In genomic region chr19:44146568-44146879, GRCm38 (mm10) we compare ENCODE assay signal across 9 mouse cellular contexts. TPM values are rescaled to one million over a fixed set of nuclear protein-coding genes. Genes with fewer than 3 reads are reported as not detected.
DNase-seq lines count a peak whose midpoint lies in the region; ATAC-seq and TF ChIP-seq lines count a peak whose summit lies in the region.
"Had no signal": no experiment of that assay in that cellular context is flagged by ENCODE, and none has a peak within 500 bp of the region (broad histone marks: within the 10 kb centered on the region; RNA-seq: fewer than 3 reads in every experiment).

No protein-coding gene starts in this region.

- TF ChIP-seq CTCF in G1E (IDR thresholded peaks at IDR 0.05; ENCODE audit: low read depth, low read length): no peak

- intact Hi-C loops in heart, postnatal 25 days (cut with DNase I): loop anchor here (5.0 kb wide), 1 partner anchor 101 kb away; no protein-coding TSS in a partner anchor
- intact Hi-C loops in left cerebral cortex, postnatal 4 days (cut with DNase I): no loop called here

- peak overlapping the region; percentile 70 for H3K9ac ChIP-seq in heart, embryonic 15.5 days

- no peak for ATAC-seq in heart, embryonic 15.5 days (replicated peaks; ENCODE audit: insufficient number of reproducible peaks, insufficient read depth, low FRiP score, low read depth)
- no peak for ATAC-seq in G1E (ENCODE audit: extremely low read depth, insufficient number of reproducible peaks, low FRiP score, poor library complexity, severe bottlenecking)
- ATAC-seq in activated CD4-positive, CD25-positive, alpha-beta regulatory T cell, adult 4 months: no peak

- DNase-seq in heart, postnatal 25 days (ENCODE audit: low spot score): no peak
- DNase-seq in G1E (ENCODE audit: low spot score): no peak
- DNase-seq in hindbrain, embryonic 10.5 days (ENCODE audit: low spot score): no peak
- no peak for DNase-seq in midbrain, embryonic 10.5 days (ENCODE audit: low spot score)
- DNase-seq in left cerebral cortex, postnatal 4 days: no peak
- DNase-seq in frontal cortex, postnatal 10 days (ENCODE audit: low spot score in 2 of 2): no peak

- H3K27ac ChIP-seq in heart, embryonic 15.5 days: no peak overlapping the region
- H3K27ac ChIP-seq in hindbrain, embryonic 10.5 days: peak overlapping the region; percentile 89
- H3K27ac ChIP-seq in midbrain, embryonic 10.5 days (replicated peaks): peak overlapping the region; percentile 87

- H3K4me3 ChIP-seq in heart, embryonic 15.5 days: peak overlapping the region; percentile 83
- H3K4me3 ChIP-seq in G1E (ENCODE audit: low read depth, low read length): peak overlapping the region; percentile 90
- peak overlapping the region; percentile 86 for H3K4me3 ChIP-seq in hindbrain, embryonic 10.5 days
- H3K4me3 ChIP-seq in midbrain, embryonic 10.5 days: peak overlapping the region; percentile 81

- peaks cover 14% of the 10 kb centered on the region for H3K36me3 ChIP-seq in heart, embryonic 15.5 days
- peaks cover 26% of the 10 kb centered on the region for H3K36me3 ChIP-seq in G1E (replicated peaks)
- H3K36me3 ChIP-seq in hindbrain, embryonic 10.5 days: peaks cover 32% of the 10 kb centered on the region
- H3K36me3 ChIP-seq in midbrain, embryonic 10.5 days: peaks cover 29% of the 10 kb centered on the region

- H3K9me3 ChIP-seq in heart, embryonic 15.5 days (replicated peaks): no peaks in the 10 kb centered on the region
- no peaks in the 10 kb centered on the region for H3K9me3 ChIP-seq in G1E (replicated peaks)
- H3K9me3 ChIP-seq in hindbrain, embryonic 10.5 days: no peaks in the 10 kb centered on the region
- H3K9me3 ChIP-seq in midbrain, embryonic 10.5 days (replicated peaks): no peaks in the 10 kb centered on the region

- 65% methylated on average over 9 of the region's 9 CpGs for WGBS in heart, embryonic 15.5 days
- 63% methylated on average over 9 of the region's 9 CpGs for WGBS in hindbrain, embryonic 10.5 days
- 65% methylated on average over 9 of the region's 9 CpGs for WGBS in midbrain, embryonic 10.5 days

- H3K27me3 ChIP-seq in heart, embryonic 15.5 days: peaks cover 13% of the 10 kb centered on the region
- H3K27me3 ChIP-seq in G1E (ENCODE audit: insufficient read depth, low read length): peaks cover 17% of the 10 kb centered on the region
- peaks cover 16% of the 10 kb centered on the region for H3K27me3 ChIP-seq in hindbrain, embryonic 10.5 days (ENCODE audit: insufficient read depth, poor library complexity, severe bottlenecking)
- peaks cover 14% of the 10 kb centered on the region for H3K27me3 ChIP-seq in midbrain, embryonic 10.5 days (ENCODE audit: low read depth, poor library complexity, severe bottlenecking)

- peaks cover 6% of the 10 kb centered on the region for H3K4me1 ChIP-seq in heart, embryonic 15.5 days (replicated peaks)
- H3K4me1 ChIP-seq in G1E (ENCODE audit: insufficient read depth, low read depth, low read length): peaks cover 32% of the 10 kb centered on the region
- H3K4me1 ChIP-seq in hindbrain, embryonic 10.5 days (replicated peaks): peaks cover 18% of the 10 kb centered on the region
- H3K4me1 ChIP-seq in midbrain, embryonic 10.5 days: peaks cover 20% of the 10 kb centered on the region

- H3K4me2 ChIP-seq in heart, embryonic 15.5 days: peak overlapping the region; percentile 88

RNA-seq across cellular contexts. Expression of gene Bloc1s2, which starts 0.3 kb away (rescaled TPM):
- polyA plus RNA-seq in heart, embryonic 15.5 days (2015; fragmentation: Nextera tagmentation; extraction: Ambion mirVana): 53.0 and 53.5 TPM in 2 replicates
- 10 to 100 TPM; 17.8 to 18.2 TPM for total RNA-seq in heart, postnatal 25 days (2021)
- total RNA-seq in G1E (2014; fragmentation: Nextera tagmentation) (51.8 and 70.5 TPM in 2 replicates), G1E (2017) (95.4 and 102 TPM in 2 replicates)
- polyA plus RNA-seq in G1E (2012): 302 and 361 TPM in 2 replicates
- 110 and 118 TPM in 2 replicates for polyA plus RNA-seq in hindbrain, embryonic 10.5 days (2016; fragmentation: Nextera tagmentation; extraction: Ambion mirVana)
- 107 and 108 TPM in 2 replicates for polyA plus RNA-seq in midbrain, embryonic 10.5 days (2016; fragmentation: Nextera tagmentation; extraction: Ambion mirVana)
- polyA plus RNA-seq in activated CD4-positive, CD25-positive, alpha-beta regulatory T cell, adult 4 months (2017; shearing (Covaris generic)): 100 to 1,000 TPM; 111 to 132 TPM
- total RNA-seq in left cerebral cortex, postnatal 4 days (2021): 10 to 100 TPM; 87.2 to 92.2 TPM

RNA-seq across cellular contexts. Expression of gene Cwf19l1, which starts 10.8 kb away (rescaled TPM):
- polyA plus RNA-seq in heart, embryonic 15.5 days (2015; fragmentation: Nextera tagmentation; extraction: Ambion mirVana): 15.8 and 16.0 TPM in 2 replicates
- 1 to 10 TPM; 6.9 to 9.1 TPM for total RNA-seq in heart, postnatal 25 days (2021)
- 23.0 and 35.2 TPM in 2 replicates for total RNA-seq in G1E (2014; fragmentation: Nextera tagmentation)
- 24.5 and 35.3 TPM in 2 replicates for total RNA-seq in G1E (2017)
- polyA plus RNA-seq in G1E (2012): 5.4 and 7.4 TPM in 2 replicates
- polyA plus RNA-seq in hindbrain, embryonic 10.5 days (2016; fragmentation: Nextera tagmentation; extraction: Ambion mirVana): 34.5 and 39.8 TPM in 2 replicates
- 38.9 and 42.1 TPM in 2 replicates for polyA plus RNA-seq in midbrain, embryonic 10.5 days (2016; fragmentation: Nextera tagmentation; extraction: Ambion mirVana)
- polyA plus RNA-seq in activated CD4-positive, CD25-positive, alpha-beta regulatory T cell, adult 4 months (2017; shearing (Covaris generic)): 10 to 100 TPM; 25.7 to 31.2 TPM
- 10 to 100 TPM; 21.7 to 24.4 TPM for total RNA-seq in left cerebral cortex, postnatal 4 days (2021)

RNA-seq across cellular contexts. Expression of gene Chuk, which starts 39.2 kb away (rescaled TPM):
- 26.7 and 28.4 TPM in 2 replicates for polyA plus RNA-seq in heart, embryonic 15.5 days (2015; fragmentation: Nextera tagmentation; extraction: Ambion mirVana)
- 10 to 100 TPM; 27.6 to 28.1 TPM for total RNA-seq in heart, postnatal 25 days (2021)
- total RNA-seq in G1E (2014; fragmentation: Nextera tagmentation): 48.4 and 54.9 TPM in 2 replicates
- total RNA-seq in G1E (2017): 77.6 and 94.1 TPM in 2 replicates
- 13.8 and 14.3 TPM in 2 replicates for polyA plus RNA-seq in G1E (2012)
- 40.1 and 45.0 TPM in 2 replicates for polyA plus RNA-seq in hindbrain, embryonic 10.5 days (2016; fragmentation: Nextera tagmentation; extraction: Ambion mirVana)
- 47.8 and 51.2 TPM in 2 replicates for polyA plus RNA-seq in midbrain, embryonic 10.5 days (2016; fragmentation: Nextera tagmentation; extraction: Ambion mirVana)
- polyA plus RNA-seq in activated CD4-positive, CD25-positive, alpha-beta regulatory T cell, adult 4 months (2017; shearing (Covaris generic)): 10 to 100 TPM; 42.6 to 47.7 TPM
- total RNA-seq in left cerebral cortex, postnatal 4 days (2021): 10 to 100 TPM; 61.4 to 64.7 TPM

RNA-seq across cellular contexts. Expression of gene Pkd2l1, which starts 45.7 kb away (rescaled TPM):
- polyA plus RNA-seq in heart, embryonic 15.5 days (2015; fragmentation: Nextera tagmentation; extraction: Ambion mirVana): not detected in 2 replicates
- total RNA-seq in heart, postnatal 25 days (2021): not detected
- not detected in 2 replicates for total RNA-seq in G1E (2014; fragmentation: Nextera tagmentation)
- not detected in 2 replicates for total RNA-seq in G1E (2017)
- polyA plus RNA-seq in G1E (2012): not detected in 2 replicates
- polyA plus RNA-seq in hindbrain, embryonic 10.5 days (2016; fragmentation: Nextera tagmentation; extraction: Ambion mirVana): 0.29 and 0.34 TPM in 2 replicates
- 0.15 TPM in 1 of 2 replicates, not detected in the other for polyA plus RNA-seq in midbrain, embryonic 10.5 days (2016; fragmentation: Nextera tagmentation; extraction: Ambion mirVana)
- polyA plus RNA-seq in activated CD4-positive, CD25-positive, alpha-beta regulatory T cell, adult 4 months (2017; shearing (Covaris generic)): under 1 TPM in 1 of 2 experiments, not detected in 1; 0.09 TPM
- total RNA-seq in left cerebral cortex, postnatal 4 days (2021): not detected
- total RNA-seq: granulocyte monocyte progenitor cell, adult 5-6 weeks had no signal

RNA-seq across cellular contexts. Expression of gene Scd3, which starts 56.5 kb away (rescaled TPM):
- 0.25 and 0.29 TPM in 2 replicates for polyA plus RNA-seq in heart, embryonic 15.5 days (2015; fragmentation: Nextera tagmentation; extraction: Ambion mirVana)
- total RNA-seq in heart, postnatal 25 days (2021): not detected
- total RNA-seq in G1E (2014; fragmentation: Nextera tagmentation) (0.87 and 3.8 TPM in 2 replicates), G1E (2017) (0.12 and 0.27 TPM in 2 replicates)
- 0.11 TPM in 1 of 2 replicates, not detected in the other for polyA plus RNA-seq in G1E (2012)
- 0.52 and 1.1 TPM in 2 replicates for polyA plus RNA-seq in hindbrain, embryonic 10.5 days (2016; fragmentation: Nextera tagmentation; extraction: Ambion mirVana)
- 0.17 and 0.30 TPM in 2 replicates for polyA plus RNA-seq in midbrain, embryonic 10.5 days (2016; fragmentation: Nextera tagmentation; extraction: Ambion mirVana)
- not detected for polyA plus RNA-seq in activated CD4-positive, CD25-positive, alpha-beta regulatory T cell, adult 4 months (2017; shearing (Covaris generic))
- 1 to 10 TPM; 1.2 to 1.9 TPM for total RNA-seq in left cerebral cortex, postnatal 4 days (2021)
- total RNA-seq: granulocyte monocyte progenitor cell, adult 5-6 weeks had no signal
